In the genomic region with DNA sequence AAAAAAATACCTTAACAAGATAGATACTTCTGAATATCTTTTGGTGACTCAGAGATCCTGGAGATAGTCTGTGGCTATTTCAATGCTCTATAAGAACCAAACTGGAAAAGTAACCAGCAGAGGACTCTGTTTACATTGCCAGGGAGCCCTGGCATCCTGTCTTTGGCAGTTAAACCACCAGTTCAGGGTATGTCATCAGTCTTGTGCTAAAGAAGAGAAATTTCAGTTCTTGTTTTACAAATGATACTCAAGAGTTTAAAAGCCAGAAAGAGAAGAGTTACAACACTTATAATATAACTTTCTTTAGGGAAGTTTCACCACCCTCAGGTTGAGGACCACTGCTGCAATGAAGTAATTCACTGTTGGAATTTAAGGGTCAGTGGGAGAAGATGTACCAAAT, we compare ENCODE assay signal across 10 mouse cellular contexts.
"Had no signal": no experiment of that assay in that cellular context is flagged by ENCODE, and none has a peak within 500 bp of the region (broad histone marks: within the 10 kb centered on the region; RNA-seq: fewer than 3 reads in every experiment).

No protein-coding gene starts in this region.

- ATAC-seq: midbrain, embryonic 16.5 days had no signal

- DNase-seq: lung, adult 18-20 months; lung, embryonic 14.5 days; lung, postnatal 10 days; lung, postnatal 4 days; midbrain, embryonic 14.5 days; right cerebral cortex, postnatal 14 days; thymus, adult 18-20 months; thymus, postnatal 14 days; thymus, postnatal 36 days had no signal
